Mouse (Mus musculus): ENCODE measurements around the gene Arid5b. TPM values are rescaled to one million over a fixed set of nuclear protein-coding genes. Genes with fewer than 3 reads are reported as not detected.

Gene Arid5b
- polyA plus RNA-seq, 1 experiment from 2014 or later: 12.6 TPM

DNA sequence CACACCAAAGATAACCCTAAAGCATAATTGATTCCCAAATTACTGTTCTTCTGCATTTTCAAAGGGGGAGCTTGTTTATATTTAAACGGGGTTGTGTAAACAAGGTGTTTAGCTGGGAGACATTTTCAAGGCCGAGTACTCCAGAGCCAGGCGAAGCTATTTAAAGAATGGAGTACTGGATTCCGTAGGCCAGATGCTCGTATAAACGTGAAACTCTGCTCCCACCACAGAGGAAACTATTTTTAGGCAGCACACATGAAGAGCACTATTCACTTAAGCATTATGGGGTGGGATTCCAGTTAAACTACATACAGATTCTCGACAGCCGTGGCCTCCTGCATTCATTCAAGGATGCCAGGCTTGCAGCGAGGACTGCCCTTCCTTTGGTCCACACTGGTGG, 59.2 kb downstream of the Arid5b start:
- Histone ChIP-seq H3K9ac (no peak overlapping the region), H3K9me3 (replicated peaks) (peaks cover 9% of the 10 kb centered on the region), H3K27me3 (no peaks in the 10 kb centered on the region), H3K27ac (no peak overlapping the region), H3K36me3 (ENCODE audit: poor library complexity, severe bottlenecking) (no peaks in the 10 kb centered on the region; the same call in 1 of the 2 replicates), H3K4me3 (no peak overlapping the region), H3K4me2 (no peak overlapping the region), H3K4me1 (no peaks in the 10 kb centered on the region)
- ATAC-seq: no peak
- 89% methylated on average over 9 of the region's 9 CpGs for WGBS

DNA sequence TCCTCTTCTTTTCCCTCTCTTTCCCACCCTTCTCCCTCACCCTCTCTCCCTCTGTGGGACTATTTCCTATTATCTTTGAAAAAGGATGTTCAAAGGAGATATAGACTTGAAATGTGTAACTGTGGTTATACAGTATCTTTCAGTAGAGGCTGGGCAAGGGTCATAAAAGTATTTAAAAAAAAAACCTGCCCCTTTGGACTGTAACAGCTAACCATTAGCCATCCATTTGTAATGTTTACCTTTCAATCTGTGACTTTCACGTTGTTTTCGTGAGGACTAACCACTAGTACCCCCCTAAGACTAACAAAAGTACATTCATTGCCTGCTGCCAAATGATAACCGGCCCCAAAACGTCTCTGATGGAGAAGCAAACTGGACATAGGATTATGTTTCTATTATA, 59.9 kb downstream of the Arid5b start:
- Histone ChIP-seq H3K4me2 (no peak overlapping the region), H3K4me1 (no peaks in the 10 kb centered on the region), H3K9me3 (replicated peaks) (peaks cover 9% of the 10 kb centered on the region), H3K27me3 (no peaks in the 10 kb centered on the region), H3K9ac (no peak overlapping the region), H3K36me3 (ENCODE audit: poor library complexity, severe bottlenecking) (no peaks in the 10 kb centered on the region; the same call in 1 of the 2 replicates), H3K27ac (no peak overlapping the region), H3K4me3 (no peak overlapping the region)
- no peak for ATAC-seq
- 93% methylated on average over 4 of the region's 4 CpGs for WGBS

DNA sequence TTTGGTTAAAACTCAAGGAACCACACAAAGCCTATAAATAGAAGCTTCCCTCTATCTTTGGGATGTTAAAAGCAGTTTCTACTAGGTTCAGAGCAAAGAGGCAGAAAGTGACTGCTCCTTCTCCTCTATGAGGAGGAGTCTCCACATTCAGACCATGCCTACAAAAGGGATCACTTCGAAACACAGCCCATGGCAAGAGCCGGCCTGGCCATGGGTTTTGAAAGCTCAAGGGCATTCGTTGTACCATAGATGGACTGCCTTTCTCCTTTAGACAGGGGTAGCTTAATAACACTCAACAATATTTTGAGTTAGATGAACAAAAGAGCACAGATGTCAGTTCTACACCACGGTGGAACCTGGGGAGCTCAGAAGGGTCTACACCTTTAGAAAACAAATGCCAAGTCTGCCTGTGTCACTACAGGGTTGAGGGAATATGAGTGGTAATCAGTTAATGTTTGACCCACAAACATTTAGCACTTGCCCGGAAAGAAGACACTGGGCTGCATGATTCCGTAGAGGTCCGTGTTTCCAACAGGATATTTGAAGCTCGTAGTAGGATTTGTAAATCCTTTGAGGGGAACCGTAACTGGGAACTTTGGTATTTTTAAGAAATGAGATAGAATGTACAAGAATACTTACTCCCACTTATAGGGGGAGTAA, 63.6 kb downstream of the Arid5b start:
- WGBS: 95% methylated on average over 9 of the region's 9 CpGs
- H3K9me3 ChIP-seq (replicated peaks): peaks cover 9% of the 10 kb centered on the region
- H3K27me3 ChIP-seq: no peaks in the 10 kb centered on the region
- H3K4me2 ChIP-seq: no peak overlapping the region
- H3K4me1 ChIP-seq: peaks cover 21% of the 10 kb centered on the region
- ATAC-seq: no peak
- no peaks in the 10 kb centered on the region; the same call in 1 of the 2 replicates for H3K36me3 ChIP-seq (ENCODE audit: poor library complexity, severe bottlenecking)
- H3K9ac ChIP-seq: no peak overlapping the region
- no peak overlapping the region for H3K4me3 ChIP-seq
- H3K27ac ChIP-seq: no peak overlapping the region

DNA sequence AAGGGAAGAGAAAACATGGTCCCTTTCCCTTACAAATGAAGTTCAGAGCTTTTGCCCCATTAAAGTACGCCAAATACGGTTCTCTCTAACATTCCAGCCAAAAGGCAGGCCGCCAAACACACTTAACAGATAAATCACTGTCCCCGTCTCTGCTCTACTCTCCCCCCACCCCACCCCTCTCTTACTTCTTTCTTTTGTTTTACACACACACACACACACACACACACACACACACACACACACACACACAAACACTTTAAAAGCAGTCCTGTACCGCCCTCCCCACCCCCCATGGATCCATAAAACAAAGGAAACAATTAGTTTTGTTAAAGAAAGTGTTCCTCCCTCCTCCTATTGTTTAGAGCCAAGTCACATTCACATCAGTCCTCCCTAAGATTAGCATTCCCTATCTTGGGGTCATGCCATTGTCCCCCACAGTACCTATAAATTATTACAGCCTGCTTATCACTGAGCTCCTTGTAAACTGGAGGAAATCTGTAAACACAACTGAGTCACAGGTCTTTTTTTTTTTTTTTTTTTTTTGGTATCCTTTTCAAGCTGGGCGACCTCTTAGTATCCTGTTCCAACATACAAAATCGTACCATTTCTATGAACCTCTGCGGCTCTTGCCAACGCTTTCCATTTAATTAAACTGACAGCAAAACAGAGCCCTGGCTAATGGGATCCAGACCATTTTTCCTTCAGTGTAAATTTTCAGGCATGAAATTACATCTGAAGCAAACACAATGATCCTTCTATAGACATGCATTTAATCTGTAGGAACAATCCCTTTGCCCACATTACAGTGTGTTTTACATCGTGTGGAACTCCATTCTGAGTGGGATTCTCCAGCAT, 66.3 kb downstream of the Arid5b start:
- no peak for ATAC-seq
- no peak overlapping the region for H3K4me3 ChIP-seq
- WGBS: 24% methylated on average over 10 of the region's 10 CpGs

GRCm38 (mm10) chr10:68211514-68211913, 67.0 kb downstream of the Arid5b start:
- Histone ChIP-seq H3K9me3 (replicated peaks) (peaks cover 4% of the 10 kb centered on the region), H3K9ac (no peak overlapping the region), H3K36me3 (ENCODE audit: poor library complexity, severe bottlenecking) (no peaks in the 10 kb centered on the region), H3K27me3 (no peaks in the 10 kb centered on the region), H3K4me3 (no peak overlapping the region), H3K4me2 (no peak overlapping the region), H3K27ac (no peak overlapping the region), H3K4me1 (peaks cover 36% of the 10 kb centered on the region)
- no peak for ATAC-seq
- WGBS: 53% methylated on average over 2 of the region's 2 CpGs

More for the DNA sequence above, 66.3 kb downstream of the Arid5b start:
- no peak overlapping the region for H3K9ac ChIP-seq
- H3K27me3 ChIP-seq: no peaks in the 10 kb centered on the region
- peaks cover 8% of the 10 kb centered on the region for H3K9me3 ChIP-seq (replicated peaks)
- H3K4me1 ChIP-seq: peaks cover 36% of the 10 kb centered on the region
- no peaks in the 10 kb centered on the region; the same call in 1 of the 2 replicates for H3K36me3 ChIP-seq (ENCODE audit: poor library complexity, severe bottlenecking)
- no peak overlapping the region for H3K4me2 ChIP-seq
- H3K27ac ChIP-seq: no peak overlapping the region

GRCm38 (mm10) chr10:68210025-68210642, 68.4 kb downstream of the Arid5b start:
- Histone ChIP-seq H3K4me3 (no peak overlapping the region), H3K36me3 (ENCODE audit: poor library complexity, severe bottlenecking) (no peaks in the 10 kb centered on the region), H3K27ac (no peak overlapping the region), H3K4me2 (no peak overlapping the region), H3K9me3 (replicated peaks) (no peaks in the 10 kb centered on the region), H3K4me1 (peaks cover 36% of the 10 kb centered on the region), H3K9ac (no peak overlapping the region), H3K27me3 (no peaks in the 10 kb centered on the region)
- no peak for ATAC-seq
- 89% methylated on average over 12 of the region's 12 CpGs for WGBS

DNA sequence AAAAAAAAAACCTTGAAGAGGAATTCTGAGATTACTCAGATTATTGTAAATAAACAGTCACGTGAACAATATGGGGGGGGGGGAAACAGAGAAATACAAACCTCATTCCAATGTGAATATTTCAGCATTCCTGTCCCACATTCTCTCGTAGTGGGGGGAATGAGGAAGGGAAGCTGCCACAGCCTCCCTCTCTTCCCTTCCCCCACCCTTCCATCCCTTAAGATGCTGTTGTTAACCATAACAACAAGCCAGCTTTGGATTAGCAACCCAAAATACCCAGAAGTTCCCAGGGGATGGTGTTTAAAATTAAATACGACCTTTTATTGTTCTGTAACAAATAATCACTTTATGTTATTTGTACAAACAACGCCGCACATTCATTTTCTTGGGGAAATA, 69.9 kb downstream of the Arid5b start:
- peak overlapping the region; percentile 46; the same call in 1 of the 2 replicates for H3K4me2 ChIP-seq
- H3K27me3 ChIP-seq: no peaks in the 10 kb centered on the region
- no peak overlapping the region for H3K4me3 ChIP-seq
- H3K9ac ChIP-seq: no peak overlapping the region
- no peaks in the 10 kb centered on the region for H3K9me3 ChIP-seq (replicated peaks)
- peaks cover 36% of the 10 kb centered on the region for H3K4me1 ChIP-seq
- WGBS: 58% methylated on average over 5 of the region's 5 CpGs
- no peak overlapping the region for H3K27ac ChIP-seq
- no peaks in the 10 kb centered on the region for H3K36me3 ChIP-seq (ENCODE audit: poor library complexity, severe bottlenecking)
- ATAC-seq: 0 out of 2 replicates have a peak, but pooled peaks have one; percentile 3

GRCm38 (mm10) chr10:68207803-68208669, 70.5 kb downstream of the Arid5b start:
- peak overlapping the region; percentile 46 for H3K4me2 ChIP-seq
- H3K9me3 ChIP-seq (replicated peaks): no peaks in the 10 kb centered on the region
- peak overlapping the region; percentile 18 for H3K4me3 ChIP-seq
- no peaks in the 10 kb centered on the region for H3K36me3 ChIP-seq (ENCODE audit: poor library complexity, severe bottlenecking)
- no peaks in the 10 kb centered on the region for H3K27me3 ChIP-seq
- 18% methylated on average over 20 of the region's 20 CpGs for WGBS
- ATAC-seq: peak; percentile 70
- H3K4me1 ChIP-seq: peaks cover 36% of the 10 kb centered on the region
- peak overlapping the region; percentile 51; the same call in 1 of the 2 replicates for H3K27ac ChIP-seq
- no peak overlapping the region for H3K9ac ChIP-seq

GRCm38 (mm10) chr10:68204391-68204790, 74.1 kb downstream of the Arid5b start:
- WGBS: 87% methylated on average over 6 of the region's 6 CpGs
- no peak for ATAC-seq

DNA sequence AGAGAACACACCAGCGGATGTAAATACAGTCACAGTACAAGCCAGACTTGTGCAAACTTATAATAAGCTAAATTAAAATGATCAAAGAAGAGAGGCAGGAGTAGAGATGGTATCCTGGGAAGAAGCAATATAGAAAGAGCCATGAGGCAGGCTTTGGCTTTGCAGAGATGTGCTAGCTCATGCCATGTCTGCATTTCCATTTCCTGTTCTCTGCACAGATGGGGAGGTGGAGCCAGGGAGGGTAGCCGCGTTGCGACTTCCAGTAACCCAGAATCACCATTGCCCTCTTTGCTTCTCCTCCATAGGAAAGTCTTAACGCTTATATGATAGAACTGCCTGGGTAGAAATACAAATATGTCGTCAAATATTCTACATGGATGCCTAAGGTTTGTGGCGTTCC, 74.7 kb downstream of the Arid5b start:
- Histone ChIP-seq H3K9me3 (replicated peaks) (no peaks in the 10 kb centered on the region), H3K27ac (no peak overlapping the region), H3K4me1 (peaks cover 11% of the 10 kb centered on the region), H3K27me3 (no peaks in the 10 kb centered on the region), H3K9ac (no peak overlapping the region), H3K36me3 (ENCODE audit: poor library complexity, severe bottlenecking) (no peaks in the 10 kb centered on the region), H3K4me3 (no peak overlapping the region), H3K4me2 (no peak overlapping the region)
- WGBS: 94% methylated on average over 7 of the region's 7 CpGs
- no peak for ATAC-seq

More at GRCm38 (mm10) chr10:68204391-68204790, 74.1 kb downstream of the Arid5b start:
- Histone ChIP-seq H3K4me2 (no peak overlapping the region), H3K27me3 (no peaks in the 10 kb centered on the region), H3K9me3 (replicated peaks) (no peaks in the 10 kb centered on the region), H3K36me3 (ENCODE audit: poor library complexity, severe bottlenecking) (no peaks in the 10 kb centered on the region), H3K9ac (no peak overlapping the region), H3K4me1 (peaks cover 15% of the 10 kb centered on the region), H3K4me3 (no peak overlapping the region), H3K27ac (no peak overlapping the region)

DNA sequence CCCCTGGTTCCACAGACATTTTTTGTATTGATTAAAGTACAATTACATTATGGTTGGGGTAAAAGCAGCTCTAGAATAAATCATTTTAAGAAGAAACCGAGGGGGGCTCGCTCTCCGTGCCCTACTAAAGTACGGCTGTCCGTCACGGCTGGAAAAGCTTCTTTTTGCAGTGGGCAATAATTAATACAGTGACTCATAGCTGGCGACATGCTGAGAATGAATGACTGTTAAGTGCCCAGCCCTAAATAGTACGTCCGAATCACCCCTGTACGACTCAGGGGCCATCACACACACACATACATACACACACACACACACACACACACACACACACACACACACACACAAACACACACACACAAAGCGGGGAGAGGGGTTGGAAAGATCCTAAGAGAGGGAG, 75.2 kb downstream of the Arid5b start:
- no peaks in the 10 kb centered on the region for H3K36me3 ChIP-seq (ENCODE audit: poor library complexity, severe bottlenecking)
- no peak overlapping the region for H3K4me3 ChIP-seq
- H3K9me3 ChIP-seq (replicated peaks): no peaks in the 10 kb centered on the region
- ATAC-seq: no peak
- peaks cover 7% of the 10 kb centered on the region for H3K4me1 ChIP-seq
- no peaks in the 10 kb centered on the region for H3K27me3 ChIP-seq
- H3K27ac ChIP-seq: no peak overlapping the region
- H3K9ac ChIP-seq: no peak overlapping the region
- WGBS: 63% methylated on average over 11 of the region's 11 CpGs
- no peak overlapping the region for H3K4me2 ChIP-seq
